In the genomic region with DNA sequence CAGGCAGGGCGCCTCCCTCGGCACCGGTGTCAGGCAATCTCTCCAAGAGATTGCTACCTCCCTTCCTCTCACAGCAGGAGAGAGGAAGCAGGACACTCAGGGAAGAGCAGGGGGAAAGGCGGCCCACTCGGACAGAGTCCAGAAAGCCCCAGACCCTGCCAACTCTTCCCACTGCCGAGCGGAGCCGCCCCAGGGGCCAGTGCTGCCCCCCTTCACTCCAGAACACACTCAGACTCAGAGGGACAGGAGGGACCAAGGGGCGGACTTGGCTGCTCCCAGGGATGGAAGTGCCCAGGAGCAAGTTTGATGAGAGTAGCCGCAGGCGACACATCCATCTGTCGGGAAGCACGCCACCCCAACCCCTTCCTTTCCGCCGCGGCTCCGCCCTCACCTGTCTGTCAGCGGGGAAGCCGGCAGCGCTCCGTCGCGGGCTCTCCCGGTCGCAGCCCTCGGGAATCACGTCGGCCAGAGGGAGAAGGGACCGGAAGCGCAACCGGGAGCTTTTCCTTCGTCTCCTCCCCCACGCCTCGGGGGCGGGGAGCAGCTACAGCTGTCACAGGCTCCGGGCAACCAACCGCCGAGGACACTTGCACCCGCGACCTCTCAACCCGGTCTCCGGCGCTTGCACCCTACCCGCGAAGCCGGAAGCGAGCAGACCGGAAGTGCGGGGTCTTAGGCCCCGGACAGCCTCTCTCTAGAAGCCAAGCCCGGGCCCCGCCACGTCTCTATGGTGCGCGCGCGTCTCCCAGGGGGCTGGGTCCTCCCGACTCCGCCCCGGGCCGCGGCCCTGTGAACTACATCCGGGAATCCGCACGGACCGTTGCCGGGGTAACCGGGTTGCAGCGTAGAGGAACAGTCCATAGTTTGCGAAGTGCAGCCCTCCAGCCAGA, we compare ENCODE assay signal across 7 mouse cellular contexts. TPM values are rescaled to one million over a fixed set of nuclear protein-coding genes. Genes with fewer than 3 reads are reported as not detected.
DNase-seq lines count a peak whose midpoint lies in the region; ATAC-seq lines count a peak whose summit lies in the region.

Gene Arfip1, minus strand, starts transcription at position 603 of the 890 bp plus-strand sequence.

- WGBS in embryonic facial prominence, embryonic 11.5 days = under 1% methylated on average over 60 of the region's 70 CpGs
- WGBS in limb, embryonic 11.5 days = under 1% methylated on average over 59 of the region's 70 CpGs
- under 1% methylated on average over 70 of the region's 70 CpGs for WGBS in midbrain, embryonic 14.5 days

- peak within 1 kb of the TSS; percentile 81 for H3K4me2 ChIP-seq in embryonic facial prominence, embryonic 11.5 days (ENCODE audit: low read depth, low read length)
- peak within 1 kb of the TSS; percentile 65 for H3K4me2 ChIP-seq in limb, embryonic 11.5 days (ENCODE audit: low read depth, severe bottlenecking)
- peak within 1 kb of the TSS; percentile 67 for H3K4me2 ChIP-seq in midbrain, embryonic 14.5 days (ENCODE audit: low read length)

- H3K9me3 ChIP-seq in embryonic facial prominence, embryonic 11.5 days (replicated peaks; ENCODE audit: control insufficient read depth, low read length) = no peaks in the 10 kb centered on the region
- H3K9me3 ChIP-seq in limb, embryonic 11.5 days (ENCODE audit: control insufficient read depth, low read length) = no peaks in the 10 kb centered on the region
- no peaks in the 10 kb centered on the region for H3K9me3 ChIP-seq in midbrain, embryonic 14.5 days (ENCODE audit: control insufficient read depth, low read length)

- H3K27ac ChIP-seq in embryonic facial prominence, embryonic 11.5 days (replicated peaks; ENCODE audit: low read depth, low read length) = peak within 1 kb of the TSS; percentile 76
- peak within 1 kb of the TSS; percentile 49 for H3K27ac ChIP-seq in limb, embryonic 11.5 days (replicated peaks; ENCODE audit: low read depth, low read length)
- H3K27ac ChIP-seq in midbrain, embryonic 14.5 days (replicated peaks; ENCODE audit: low read depth, low read length) = peak within 1 kb of the TSS; percentile 92

- peak within 1 kb of the TSS; percentile 71 for H3K9ac ChIP-seq in embryonic facial prominence, embryonic 11.5 days (replicated peaks; ENCODE audit: low read length)
- peak within 1 kb of the TSS; percentile 79 for H3K9ac ChIP-seq in limb, embryonic 11.5 days (ENCODE audit: low read length)
- peak within 1 kb of the TSS; percentile 57 for H3K9ac ChIP-seq in midbrain, embryonic 14.5 days (replicated peaks; ENCODE audit: low read length)

- H3K4me1 ChIP-seq in embryonic facial prominence, embryonic 11.5 days (ENCODE audit: control insufficient read depth, insufficient read depth, low read length) = no peaks in the 10 kb centered on the region; the same call in 1 of the 2 replicates
- peaks cover 8% of the 10 kb centered on the region; the same call in 1 of the 2 replicates for H3K4me1 ChIP-seq in limb, embryonic 11.5 days (ENCODE audit: control insufficient read depth, insufficient read depth, low read length)
- peaks cover 15% of the 10 kb centered on the region for H3K4me1 ChIP-seq in midbrain, embryonic 14.5 days (ENCODE audit: control insufficient read depth, insufficient read depth, low read length)

- peak within 1 kb of the TSS; percentile 84 for H3K4me3 ChIP-seq in embryonic facial prominence, embryonic 11.5 days (ENCODE audit: low read depth, low read length)
- H3K4me3 ChIP-seq in limb, embryonic 11.5 days (ENCODE audit: low read depth, low read length) = peak within 1 kb of the TSS; percentile 91
- H3K4me3 ChIP-seq in midbrain, embryonic 14.5 days (replicated peaks; ENCODE audit: low read depth, low read length) = peak within 1 kb of the TSS; percentile 83

- peak; percentile 100 for DNase-seq in adrenal gland, postnatal 14 days
- DNase-seq in embryonic facial prominence, embryonic 11.5 days (ENCODE audit: low spot score) = peak; percentile 97
- DNase-seq in heart, adult 11 months = peak; percentile 100
- DNase-seq in kidney, adult 18-20 months = peak; percentile 98
- peak; percentile 99 for DNase-seq in limb, embryonic 11.5 days (ENCODE audit: low spot score)
- DNase-seq in midbrain, embryonic 14.5 days = peak; percentile 98
- DNase-seq in spleen, adult 18-20 months = peak; percentile 88 to 94

- no peaks in the 10 kb centered on the region for H3K27me3 ChIP-seq in embryonic facial prominence, embryonic 11.5 days (ENCODE audit: control insufficient read depth, insufficient read depth, low read length)
- no peaks in the 10 kb centered on the region for H3K27me3 ChIP-seq in limb, embryonic 11.5 days (ENCODE audit: control insufficient read depth, insufficient read depth, low read length)
- no peaks in the 10 kb centered on the region for H3K27me3 ChIP-seq in midbrain, embryonic 14.5 days (ENCODE audit: control insufficient read depth, insufficient read depth, low read length)

- ATAC-seq in embryonic facial prominence, embryonic 11.5 days (replicated peaks; ENCODE audit: insufficient number of reproducible peaks, low FRiP score, low TSS enrichment, low read depth) = peak; percentile 99
- peak; percentile 98 for ATAC-seq in limb, embryonic 11.5 days (ENCODE audit: insufficient number of reproducible peaks, low FRiP score, low TSS enrichment, low read depth)
- peak; percentile 98 for ATAC-seq in midbrain, embryonic 14.5 days (ENCODE audit: low FRiP score, low TSS enrichment)

- H3K36me3 ChIP-seq in embryonic facial prominence, embryonic 11.5 days (replicated peaks; ENCODE audit: control insufficient read depth, insufficient read depth, low read depth, low read length) = no peaks in the 10 kb centered on the region
- H3K36me3 ChIP-seq in limb, embryonic 11.5 days (ENCODE audit: control insufficient read depth, insufficient read depth, low read length) = no peaks in the 10 kb centered on the region
- no peaks in the 10 kb centered on the region for H3K36me3 ChIP-seq in midbrain, embryonic 14.5 days (ENCODE audit: control insufficient read depth, insufficient read depth, low read length)

RNA-seq across cellular contexts. Expression of gene Arfip1, which starts in this region (rescaled TPM):
- 47.2 and 47.6 TPM in 2 replicates for total RNA-seq in adrenal gland, postnatal 14 days (2021)
- 42.9 and 47.2 TPM in 2 replicates for polyA plus RNA-seq in embryonic facial prominence, embryonic 11.5 days (2014; fragmentation: Nextera tagmentation; extraction: Ambion mirVana)
- polyA plus RNA-seq in limb, embryonic 11.5 days (2014; fragmentation: Nextera tagmentation; extraction: Ambion mirVana) = 37.2 and 38.5 TPM in 2 replicates
- 18.0 and 27.3 TPM in 2 replicates for polyA plus RNA-seq in midbrain, embryonic 14.5 days (2014; fragmentation: Nextera tagmentation; extraction: Ambion mirVana)

Comparison
In these comparisons a context has a peak if more than half of its experiments do, and no peak if none do; other contexts are left out.
1. Peak in every context shown above with its lines: DNase-seq, ATAC-seq, H3K4me3 ChIP-seq and H3K27ac ChIP-seq.